Mouse (Mus musculus): Measurements from ENCODE around the gene Tcstv1. TPM values are rescaled to one million over a fixed set of nuclear protein-coding genes. Genes with fewer than 3 reads are reported as not detected.

Gene Tcstv1
- not detected for polyA plus RNA-seq (2017; shearing (Covaris generic))

DNA sequence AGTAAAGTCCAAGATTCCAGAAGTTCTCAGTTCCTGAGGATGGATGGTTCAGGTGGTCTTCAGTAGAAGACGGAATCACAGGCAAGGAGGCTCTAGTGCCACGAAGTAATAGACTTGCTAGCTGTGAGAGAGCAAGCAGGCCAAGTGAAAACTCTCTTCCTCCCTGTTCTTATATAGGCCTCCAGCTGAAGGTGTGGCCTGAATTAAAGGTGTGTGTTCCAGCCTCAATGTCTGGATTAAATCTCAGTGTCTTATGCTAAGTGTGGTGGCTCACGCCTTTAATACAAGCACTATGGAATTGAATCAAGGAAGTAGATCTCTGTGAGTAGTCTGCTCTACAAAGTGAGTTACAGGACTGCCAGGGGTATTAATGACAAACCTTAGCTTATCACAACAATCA is at the start of gene Tcstv1:
TSS of gene Tcstv1 (minus strand) at position 101 of the 400 bp plus-strand sequence.

GRCm38 (mm10) chr13:119929172-119929571 is 34.6 kb upstream of the Tcstv1 start, which contains the start of gene Gm21761:
TSS of gene Gm21761 (minus strand) at chr13:119929272.

Other genes starting within 250 kb of the Tcstv1 start
- gene Hmgcs1, start 204.4 kb downstream of the Tcstv1 start, polyA plus RNA-seq (2017; shearing (Covaris generic)), result 62.7 TPM
- gene Nim1k, start 138.9 kb downstream of the Tcstv1 start, polyA plus RNA-seq (2017; shearing (Covaris generic)), result 0.46 TPM
- 25.1 TPM for gene Zfp131, start 103.9 kb downstream of the Tcstv1 start, polyA plus RNA-seq (2017; shearing (Covaris generic))
- not detected for gene AF067063, start 64.6 kb downstream of the Tcstv1 start, polyA plus RNA-seq (2017; shearing (Covaris generic))
- not detected for gene D13Ertd608e, start 58.8 kb downstream of the Tcstv1 start, polyA plus RNA-seq (2017; shearing (Covaris generic))
- not detected for gene Gm21761, start 34.5 kb upstream of the Tcstv1 start, polyA plus RNA-seq (2017; shearing (Covaris generic))
- gene B020031M17Rik, start 56.0 kb upstream of the Tcstv1 start, polyA plus RNA-seq (2017; shearing (Covaris generic)), result not detected
- gene Gm36079, start 132.2 kb upstream of the Tcstv1 start, polyA plus RNA-seq (2017; shearing (Covaris generic)), result not detected
- 0.11 TPM for gene Gm21188, start 157.4 kb upstream of the Tcstv1 start, polyA plus RNA-seq (2017; shearing (Covaris generic))
- not detected for gene Gm20767, start 245.5 kb upstream of the Tcstv1 start, polyA plus RNA-seq (2017; shearing (Covaris generic))